Mouse (Mus musculus) leukemia stem cell, adult 10-12 weeks (primary cell): ENCODE results near the gene Rhox4b. TPM values are rescaled to one million over a fixed set of nuclear protein-coding genes. Genes with fewer than 3 reads are reported as not detected.

ENCODE experiments used
- polyA plus RNA-seq: library from polyadenylated mRNA; stranded (reverse); fragments of >175 nt; gene quantifications from 2 replicates; pipeline ENCODE4 v1.2.3, GENCODE M21; 2012; ENCODE audit warnings: low replicate concordance

Rhox4b gene
- not detected in 2 replicates for polyA plus RNA-seq

GRCm38 (mm10) chrX:37432194-37432593, at the start of gene Rhox4b:
Rhox4b (plus strand) TSS chrX:37432494.

GRCm38 (mm10) chrX:37390548-37390947, 41.7 kb upstream of the Rhox4b start, which contains the start of gene Rhox4a2:
Rhox4a2 (plus strand) TSS chrX:37390848.

GRCm38 (mm10) chrX:37411767-37412166, 20.5 kb upstream of the Rhox4b start, which contains the start of gene Rhox2b:
Rhox2b (plus strand) TSS chrX:37412067.

GRCm38 (mm10) chrX:37453380-37453779, 21.1 kb downstream of the Rhox4b start, which contains the start of gene Rhox2c:
Rhox2c (plus strand) TSS chrX:37453680.

GRCm38 (mm10) chrX:37458285-37458684, 26.0 kb downstream of the Rhox4b start, which contains the start of gene Rhox3c:
Rhox3c (plus strand) TSS chrX:37458585.

GRCm38 (mm10) chrX:37480037-37480436, 47.7 kb downstream of the Rhox4b start, which contains the start of gene Rhox4c:
Rhox4c (plus strand) TSS chrX:37480337.

Other genes with a start within 250 kb of the Rhox4b start
- gene Ndufa1, start 241.3 kb upstream of the Rhox4b start, polyA plus RNA-seq = 30.7 and 109 TPM in 2 replicates
- 1.7 and 2.7 TPM in 2 replicates for gene Rnf113a1, start 241.2 kb upstream of the Rhox4b start, polyA plus RNA-seq
- not detected in 2 replicates for gene Gm9, start 221.5 kb upstream of the Rhox4b start, polyA plus RNA-seq
- not detected in 2 replicates for gene Rhox1, start 210.2 kb upstream of the Rhox4b start, polyA plus RNA-seq
- gene Rhox2a, start 187.5 kb upstream of the Rhox4b start, polyA plus RNA-seq = not detected in 2 replicates
- gene Rhox3a, start 182.6 kb upstream of the Rhox4b start, polyA plus RNA-seq = not detected in 2 replicates
- gene Rhox4a, start 167.2 kb upstream of the Rhox4b start, polyA plus RNA-seq = not detected in 2 replicates
- not detected in 2 replicates for gene Rhox3a2, start 52.5 kb upstream of the Rhox4b start, polyA plus RNA-seq
- gene Rhox4a2, start 41.6 kb upstream of the Rhox4b start, polyA plus RNA-seq = not detected in 2 replicates
- not detected in 2 replicates for gene Rhox2b, start 20.4 kb upstream of the Rhox4b start, polyA plus RNA-seq
- not detected in 2 replicates for gene Rhox2c, start 21.2 kb downstream of the Rhox4b start, polyA plus RNA-seq
- not detected in 2 replicates for gene Rhox3c, start 26.1 kb downstream of the Rhox4b start, polyA plus RNA-seq
- not detected in 2 replicates for gene Rhox4c, start 47.8 kb downstream of the Rhox4b start, polyA plus RNA-seq
- not detected in 2 replicates for gene Rhox2d, start 60.9 kb downstream of the Rhox4b start, polyA plus RNA-seq
- not detected in 2 replicates for gene Rhox4d, start 81.9 kb downstream of the Rhox4b start, polyA plus RNA-seq
- not detected in 2 replicates for gene Rhox2e, start 98.0 kb downstream of the Rhox4b start, polyA plus RNA-seq
- not detected in 2 replicates for gene Rhox3e, start 109.5 kb downstream of the Rhox4b start, polyA plus RNA-seq
- not detected in 2 replicates for gene Rhox4e, start 124.9 kb downstream of the Rhox4b start, polyA plus RNA-seq
- not detected in 2 replicates for gene Rhox2f, start 138.9 kb downstream of the Rhox4b start, polyA plus RNA-seq
- gene Rhox3f, start 148.5 kb downstream of the Rhox4b start, polyA plus RNA-seq = not detected in 2 replicates
- not detected in 2 replicates for gene Rhox4f, start 175.2 kb downstream of the Rhox4b start, polyA plus RNA-seq
- gene Rhox3g, start 196.1 kb downstream of the Rhox4b start, polyA plus RNA-seq = not detected in 2 replicates
- not detected in 2 replicates for gene Rhox2g, start 211.0 kb downstream of the Rhox4b start, polyA plus RNA-seq
- gene Rhox4g, start 218.8 kb downstream of the Rhox4b start, polyA plus RNA-seq = not detected in 2 replicates
- gene Rhox3h, start 236.3 kb downstream of the Rhox4b start, polyA plus RNA-seq = not detected in 2 replicates
- not detected in 2 replicates for gene Rhox2h, start 240.8 kb downstream of the Rhox4b start, polyA plus RNA-seq